Mouse (Mus musculus) E14TG2a.4 (cell line): Measurements from ENCODE around the gene Shprh.

ENCODE experiments used
- CTCF ChIP-seq: conservative IDR thresholded peaks from 2 replicates; pipeline ENCODE4 v1.5.1; 2014; ENCODE audit warnings: low read length
- NANOG ChIP-seq: IDR thresholded peaks from 2 replicates; pipeline ENCODE4 v1.6.1; 2014; ENCODE audit warnings: borderline replicate concordance, low read length, mixed read lengths

- TF ChIP-seq CTCF (no peak), NANOG (no peak)
Measured at GRCm38 (mm10) chr10:11199980-11200379, 50.8 kb downstream of the Shprh start.
